Mouse (Mus musculus): Measurements from ENCODE around the gene Dennd2d.
A peak's percentile ranks its signal among the peaks of the same experiment; 100 is the strongest.

Gene Dennd2d

DNA sequence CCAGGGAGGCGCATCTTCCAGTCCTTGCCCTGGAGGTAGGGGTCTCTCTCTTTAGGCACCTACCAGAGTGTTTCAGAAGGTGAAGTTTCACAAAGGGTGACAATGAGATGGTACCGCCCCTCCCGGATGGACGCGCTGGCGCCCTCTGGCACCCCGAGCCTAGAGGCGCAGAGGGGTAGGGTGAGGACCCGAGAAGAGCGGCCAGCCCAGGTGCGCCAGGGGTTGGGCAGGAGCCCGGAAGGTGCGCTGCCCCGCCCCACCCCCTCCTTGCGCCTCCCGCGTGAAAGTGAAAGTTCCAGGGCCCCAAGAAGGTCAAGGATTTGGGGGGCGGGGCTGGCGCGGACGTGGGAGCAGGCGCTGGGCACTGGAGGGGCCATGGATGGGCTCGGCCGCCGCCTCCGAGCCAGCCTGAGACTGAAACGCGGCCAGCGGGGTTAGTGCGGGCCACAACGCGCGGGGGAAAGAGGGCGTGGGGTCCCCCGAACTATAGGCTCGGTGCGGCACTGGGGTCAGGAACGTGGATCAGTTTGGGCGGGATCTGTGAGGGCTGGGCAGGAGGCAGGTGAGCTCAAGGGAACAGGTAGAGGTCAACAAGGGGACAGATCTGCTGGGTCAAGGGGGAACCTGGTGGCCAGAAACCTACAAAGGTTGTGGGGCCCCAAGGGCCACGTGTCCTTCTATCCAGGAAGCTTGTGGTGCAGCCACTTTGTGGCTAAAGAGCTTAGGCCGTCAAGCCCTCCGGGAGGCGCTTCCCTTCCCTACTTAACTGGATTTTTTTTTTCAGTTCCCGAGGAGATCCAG, at the start of gene Dennd2d:
Gene Dennd2d, plus strand, starts transcription at position 125 of the 801 bp plus-strand sequence.
- DNase-seq, result no peak

GRCm38 (mm10) chr3:106448571-106448970, 33.6 kb upstream of the Dennd2d start:
- peak; percentile 27 for DNase-seq

DNA sequence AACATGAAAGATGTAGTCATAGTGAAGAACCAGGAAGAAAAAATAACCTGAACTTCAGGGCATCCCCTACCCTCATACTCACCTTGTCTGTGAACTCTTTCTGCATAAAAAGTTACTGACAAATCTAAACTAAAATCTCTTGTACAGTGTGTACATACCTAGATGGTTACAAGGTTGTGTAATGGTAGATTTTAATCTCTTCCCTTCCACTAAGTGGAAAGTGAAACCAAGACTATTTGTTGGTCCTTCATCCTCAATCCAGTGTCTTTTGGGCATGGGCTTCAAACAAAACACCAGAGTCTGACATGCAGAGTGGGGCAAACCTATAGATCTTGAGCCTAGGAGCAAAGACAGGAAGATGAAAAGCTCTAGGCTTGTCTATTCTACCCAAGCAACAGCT, 33.2 kb upstream of the Dennd2d start:
- DNase-seq, result no peak

DNA sequence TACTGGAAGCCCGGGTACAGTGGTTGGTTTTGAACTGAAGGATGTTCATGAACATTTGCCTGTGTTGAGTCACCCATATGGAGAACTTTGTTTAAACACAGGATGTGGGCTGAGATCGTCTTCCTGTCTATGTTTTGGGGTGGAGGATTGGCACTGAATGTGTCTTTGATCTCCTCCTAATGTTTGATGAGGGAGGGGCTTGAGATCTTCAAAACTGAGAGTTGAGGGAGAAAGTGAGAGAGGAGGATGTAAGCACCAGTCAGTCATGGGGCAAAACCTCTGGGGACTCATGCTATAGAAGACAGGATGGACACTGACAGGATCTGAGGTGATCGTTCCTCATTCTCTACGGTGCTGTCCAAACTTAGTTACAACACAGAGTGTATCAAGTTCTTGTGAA, 32.6 kb upstream of the Dennd2d start:
- DNase-seq, result no peak

GRCm38 (mm10) chr3:106452616-106453015, 29.6 kb upstream of the Dennd2d start:
- DNase-seq, result no peak

DNA sequence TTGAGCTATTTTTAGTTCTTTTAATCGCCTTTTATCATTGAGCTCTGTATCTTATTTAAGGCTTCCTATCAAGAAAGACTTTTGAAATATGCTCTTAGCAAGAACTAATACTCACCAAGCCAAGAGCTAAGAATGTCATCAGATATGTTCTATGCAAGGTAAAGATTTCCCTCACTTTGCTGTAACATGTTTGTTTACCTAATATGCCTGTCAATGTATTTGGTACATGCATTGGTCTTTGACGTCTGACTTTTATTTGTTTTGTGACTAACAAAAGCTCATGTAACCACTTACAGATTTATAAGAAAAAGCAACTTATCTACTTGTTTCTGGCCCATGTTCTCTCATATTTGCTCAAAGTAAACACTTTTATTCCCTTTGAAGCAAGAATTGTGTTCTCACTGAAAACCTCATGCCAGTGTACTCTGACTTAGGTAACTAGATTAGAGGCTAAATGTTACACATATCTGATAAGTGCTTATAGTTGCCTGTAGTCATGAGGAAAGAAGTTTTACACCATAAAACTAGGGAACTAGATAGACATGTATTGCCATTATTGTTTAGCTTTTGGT, 24.8 kb upstream of the Dennd2d start:
- DNase-seq, result no peak

- DNase-seq, result no peak
Measured at GRCm38 (mm10) chr3:106462059-106462470, 20.1 kb upstream of the Dennd2d start.

DNA sequence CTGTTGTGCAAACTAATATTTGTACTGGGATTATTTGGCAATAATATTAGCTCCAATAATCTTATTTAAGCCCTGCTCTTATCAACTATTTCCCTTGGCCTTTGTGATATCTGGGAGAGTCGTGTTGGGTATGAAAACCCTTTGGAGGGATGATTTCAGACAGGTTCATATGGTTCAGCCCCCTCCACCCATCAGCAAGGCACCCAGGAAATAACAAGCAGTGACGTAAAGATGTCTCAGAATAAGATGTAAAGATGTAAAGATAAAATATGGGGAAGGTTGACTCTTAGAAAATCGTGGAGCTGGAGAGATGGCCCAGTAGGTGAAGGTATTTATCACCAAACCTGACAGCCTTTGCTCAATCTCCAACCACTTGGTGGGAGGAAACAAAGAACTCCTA, 19.7 kb upstream of the Dennd2d start:
- DNase-seq, result no peak

GRCm38 (mm10) chr3:106464750-106465149, 17.5 kb upstream of the Dennd2d start:
- no peak for DNase-seq

DNA sequence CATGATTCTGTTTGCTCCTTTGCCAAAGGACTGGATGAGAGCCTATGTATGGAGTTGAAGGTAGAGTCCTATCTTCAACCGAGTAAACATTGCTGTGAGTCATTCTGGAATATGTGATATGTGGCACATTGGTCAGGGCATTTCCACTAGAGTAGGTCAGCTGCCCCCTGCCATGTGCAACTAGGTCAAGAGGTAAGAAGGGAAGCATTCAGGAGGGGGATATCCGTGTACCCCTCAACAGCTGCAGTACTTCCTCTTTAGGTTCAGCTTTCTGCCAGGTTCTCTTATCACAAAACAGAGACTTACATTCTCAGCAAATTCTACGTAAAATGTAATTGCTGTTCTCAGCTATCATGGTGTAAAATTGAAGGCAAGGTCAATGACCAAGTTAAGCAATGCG, 8.0 kb upstream of the Dennd2d start:
- no peak for DNase-seq

GRCm38 (mm10) chr3:106476863-106477262, 5.3 kb upstream of the Dennd2d start:
- DNase-seq, result no peak

GRCm38 (mm10) chr3:106483297-106483696, 1.1 kb downstream of the Dennd2d start:
- DNase-seq, result no peak

- no peak for DNase-seq
Measured at GRCm38 (mm10) chr3:106483796-106484405, 1.7 kb downstream of the Dennd2d start.

- no peak for DNase-seq
Measured at GRCm38 (mm10) chr3:106484861-106485260, 2.7 kb downstream of the Dennd2d start.

DNA sequence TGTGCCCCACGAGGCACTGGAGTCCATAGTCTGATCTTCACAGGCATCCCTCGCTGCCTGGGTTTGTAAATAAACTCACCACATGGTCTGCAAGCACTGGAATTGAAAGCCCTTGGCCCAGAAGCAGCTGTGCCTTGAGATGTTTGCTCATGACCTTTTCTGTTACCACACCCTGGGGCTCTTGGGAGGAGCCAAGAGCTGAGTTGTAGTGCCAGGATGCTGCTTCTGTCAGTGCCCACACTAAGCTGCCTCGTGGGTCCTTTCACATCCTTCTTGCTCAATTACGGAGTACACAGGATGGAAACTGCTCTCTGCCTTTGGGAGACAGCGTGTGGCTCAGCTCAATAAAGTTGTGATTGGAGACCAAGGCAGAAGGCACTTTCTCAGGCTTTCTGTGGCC, 3.6 kb downstream of the Dennd2d start:
- no peak for DNase-seq

GRCm38 (mm10) chr3:106487551-106487950, 5.3 kb downstream of the Dennd2d start:
- no peak for DNase-seq

- DNase-seq, result no peak
Measured at GRCm38 (mm10) chr3:106490239-106490638, 8.0 kb downstream of the Dennd2d start.

DNA sequence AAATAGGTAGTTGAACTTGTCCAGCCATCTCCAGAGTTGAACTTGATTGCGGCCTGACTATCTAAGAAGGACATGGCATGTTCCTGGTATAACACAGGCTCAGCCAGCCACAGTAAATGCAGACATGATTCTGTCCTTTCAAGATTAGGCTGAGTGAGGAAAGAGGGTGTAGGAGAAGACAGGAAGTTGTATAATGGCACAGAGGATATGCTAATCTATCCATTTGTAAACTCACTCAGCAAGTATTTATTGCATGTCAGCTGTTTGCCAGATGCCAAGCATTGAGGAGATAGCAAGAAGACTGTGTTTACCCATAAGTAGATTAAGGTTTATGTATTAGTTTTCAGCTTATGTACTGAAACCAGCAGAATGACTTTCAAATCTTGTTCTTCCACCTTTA, 10.5 kb downstream of the Dennd2d start:
- DNase-seq, result no peak

DNA sequence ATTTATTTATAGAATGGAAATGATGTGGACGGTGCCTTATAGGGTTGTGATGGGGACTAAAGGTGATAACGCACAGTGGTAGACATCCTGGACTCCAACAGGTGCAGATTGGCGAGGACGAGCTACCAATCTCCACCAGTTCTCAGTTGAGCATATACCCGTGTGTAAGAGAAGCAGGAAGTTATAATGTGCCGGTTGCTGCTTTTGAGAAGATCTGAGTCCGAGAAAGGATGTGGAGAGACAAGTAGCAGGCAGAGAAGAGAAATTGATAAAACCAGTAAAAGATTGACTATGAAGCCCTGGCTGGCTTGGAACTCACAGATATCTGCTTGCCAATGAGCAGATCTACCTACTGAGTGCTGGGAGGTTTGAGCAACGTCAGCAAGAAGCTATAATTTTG, 11.0 kb downstream of the Dennd2d start:
- no peak for DNase-seq

DNA sequence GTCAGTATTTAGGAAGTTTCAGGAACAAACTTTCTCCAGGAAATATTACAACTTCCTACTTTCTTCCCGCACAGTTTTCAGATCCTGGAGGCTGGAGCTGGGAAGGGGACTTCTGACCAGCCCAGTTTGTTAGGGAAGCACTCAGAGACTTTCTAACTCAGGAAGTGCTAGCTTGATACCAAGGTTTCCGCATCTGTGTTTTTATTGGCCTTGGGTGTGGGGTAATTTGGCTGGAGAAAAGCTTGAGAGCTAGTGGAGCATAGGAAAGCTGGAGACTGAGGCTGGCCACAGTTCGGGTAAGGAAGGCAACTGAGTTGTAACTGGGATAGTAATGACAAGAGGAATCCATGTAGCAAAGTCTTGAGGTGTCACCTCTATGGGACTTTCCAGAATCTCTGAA, 11.7 kb downstream of the Dennd2d start:
- DNase-seq, result no peak

DNA sequence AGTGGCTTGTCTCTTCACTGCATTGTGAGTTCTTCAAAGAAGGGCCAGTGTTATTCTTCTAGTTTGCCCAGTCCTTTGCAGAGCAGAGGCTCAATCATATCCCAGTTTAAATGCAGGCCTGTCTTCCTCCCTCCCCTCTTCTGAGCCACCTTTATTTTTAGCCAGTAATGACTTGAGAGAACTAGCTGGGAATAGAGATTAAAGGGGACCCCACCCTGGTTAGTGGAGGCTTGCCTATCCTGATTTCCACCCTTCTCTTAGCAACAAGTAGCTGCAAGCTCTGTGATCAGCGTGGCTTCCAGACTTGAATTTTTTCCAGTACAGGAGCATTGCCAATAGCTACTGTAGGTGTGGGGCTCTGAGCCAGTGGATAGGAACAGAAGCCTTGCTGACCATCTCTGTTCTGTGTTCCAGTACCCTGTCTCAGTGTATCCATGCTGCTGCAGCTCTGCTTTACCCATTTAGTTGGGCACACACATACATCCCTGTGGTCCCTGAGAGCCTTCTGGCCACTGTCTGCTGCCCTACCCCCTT, 12.3 kb downstream of the Dennd2d start:
- no peak for DNase-seq

DNA sequence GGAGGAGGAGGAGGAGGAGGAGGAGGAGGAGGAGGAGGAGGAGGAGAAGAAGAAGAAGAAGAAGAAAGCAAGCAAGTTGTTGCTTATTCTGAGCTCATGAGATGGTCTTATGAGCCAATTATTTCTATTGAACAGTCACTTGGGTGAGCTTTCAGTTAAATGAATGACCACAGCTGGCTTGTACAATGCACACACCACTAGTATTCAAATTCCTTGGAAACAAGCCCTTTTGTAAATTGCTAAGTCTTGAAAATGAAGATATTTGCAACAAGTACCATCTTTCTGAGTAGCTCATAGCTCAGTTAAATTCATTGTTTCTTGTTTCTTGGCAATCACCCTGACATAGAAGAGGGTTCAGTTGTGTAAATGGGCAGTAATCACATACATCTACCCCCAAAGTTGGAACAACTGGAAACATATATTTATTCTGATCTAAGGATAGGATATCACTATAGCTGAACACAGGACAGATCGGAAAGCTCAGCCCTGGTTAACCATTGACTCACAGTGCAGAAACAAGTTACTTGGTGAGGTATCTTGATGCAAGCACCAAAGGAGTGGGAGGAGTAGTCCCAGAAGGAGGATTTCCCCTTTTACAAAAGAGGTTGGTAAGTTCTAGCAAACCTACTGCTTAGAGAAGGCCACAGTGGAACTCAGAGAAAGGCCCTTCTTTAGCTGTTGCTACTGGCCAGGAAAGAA, 13.3 kb downstream of the Dennd2d start:
- DNase-seq, result no peak

DNA sequence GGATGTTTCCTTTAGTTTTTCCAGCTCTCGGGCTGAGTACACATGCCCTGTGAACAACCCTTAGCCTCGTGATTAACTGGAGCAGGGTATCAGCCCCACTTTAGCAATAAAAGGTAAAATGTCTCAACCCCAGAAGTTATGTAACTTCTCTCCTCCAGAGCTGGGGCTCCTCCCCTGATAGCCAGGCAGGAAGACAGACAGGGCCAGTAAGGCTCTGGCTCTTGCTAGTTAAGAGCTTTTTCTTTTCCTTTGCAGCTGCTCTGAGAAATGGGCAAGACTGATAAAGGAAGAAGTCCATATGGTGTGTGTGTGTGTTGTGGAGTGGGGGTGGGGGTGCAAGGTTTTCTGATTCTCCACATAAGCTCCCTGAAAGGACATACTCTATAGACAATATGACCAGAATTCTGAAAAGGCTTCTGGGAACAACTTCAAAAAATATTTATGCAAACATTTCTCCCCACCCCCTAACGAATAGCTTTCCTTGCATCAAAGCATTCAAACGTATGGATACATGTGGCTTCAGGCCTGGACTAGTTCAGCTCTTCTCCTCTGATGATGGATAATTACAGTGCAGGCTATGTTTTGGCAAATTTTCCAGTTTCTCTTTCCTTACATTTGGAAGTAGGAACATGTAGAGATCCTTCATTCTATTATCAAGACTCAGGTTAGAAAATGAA, 14.0 kb downstream of the Dennd2d start:
- DNase-seq, result no peak

Data from cerebellum, adult 8-10 months (tissue).